Mouse (Mus musculus) lung, postnatal 0 days (tissue): ENCODE data around the gene Dpep2nb. TPM values are rescaled to one million over a fixed set of nuclear protein-coding genes. Genes with fewer than 3 reads are reported as not detected.
"Not testable (repeated sequence)": the region's sequence is repeated elsewhere in the genome, so short reads cannot be mapped to it uniquely, and the experiment has no call there.

Experiments used
- ATAC-seq: fragments of 200-750 bp; cut with Nextera tagmentation; 2 replicates; pipeline ENCODE4 v1.8.0; 2017; ENCODE audit warnings: moderate library complexity
- DNase-seq: peaks from one replicate; pipeline ENCODE4 v3.0.0-alpha.2; 2016; ENCODE audit warnings: low spot score
- H3K27ac ChIP-seq: fragments of 300-500 bp; sonication (generic); 2 replicates; pipeline ENCODE4 v1.5.1; 2014; ENCODE audit warnings: antibody characterized with exemption, mild to moderate bottlenecking, low read length, mixed read lengths
- H3K27me3 ChIP-seq: fragments of 300-500 bp; sonication (generic); replicated peaks from 2 replicates; pipeline ENCODE4 v1.6.1; 2014; ENCODE audit warnings: low read length, mixed read lengths; ENCODE audit not compliant: insufficient read depth
- H3K36me3 ChIP-seq: fragments of 300-500 bp; sonication (generic); 2 replicates; pipeline ENCODE4 v1.6.1; 2014; ENCODE audit warnings: low read length, mixed read lengths; ENCODE audit not compliant: insufficient read depth
- H3K4me1 ChIP-seq: fragments of 300-500 bp; sonication (generic); 2 replicates; pipeline ENCODE4 v1.6.1; 2014; ENCODE audit warnings: antibody characterized with exemption, low read depth, low read length, mixed read lengths; ENCODE audit not compliant: insufficient read depth
- H3K4me2 ChIP-seq: fragments of 300-500 bp; sonication (generic); replicated peaks from 2 replicates; pipeline ENCODE4 v1.6.1; 2014; ENCODE audit warnings: low read depth, mild to moderate bottlenecking, low read length, moderate library complexity, mixed read lengths
- H3K4me3 ChIP-seq: fragments of 300-500 bp; sonication (generic); 2 replicates; pipeline ENCODE4 v1.5.1; 2014; ENCODE audit warnings: low read depth, low read length
- H3K9ac ChIP-seq: fragments of 300-500 bp; sonication (generic); replicated peaks from 2 replicates; pipeline ENCODE4 v1.6.1; 2014; ENCODE audit warnings: low read depth, mild to moderate bottlenecking
- H3K9me3 ChIP-seq: fragments of 300-500 bp; sonication (generic); 2 replicates; pipeline ENCODE4 v1.6.1; 2016; ENCODE audit warnings: low read length, mixed read lengths
- CTCF ChIP-seq: IDR thresholded peaks from 2 replicates; pipeline ENCODE4 v1.5.1; 2016; ENCODE audit warnings: antibody characterized with exemption, mild to moderate bottlenecking
- EP300 ChIP-seq: IDR thresholded peaks from 2 replicates; pipeline ENCODE4 v1.6.1; 2016; ENCODE audit warnings: antibody characterized with exemption, mild to moderate bottlenecking, control low read depth
- WGBS: fragments of 180-500 bp; shearing (Covaris S2); extraction: QIAGEN DNeasy Blood & Tissue Kit; methylation state at CpG from one replicate; pipeline ENCODE4 v1.1.7; 2014; 5-methylcytosine and 5-hydroxymethylcytosine counted together
- polyA plus RNA-seq: library from polyadenylated mRNA; unstranded; fragments of >200 nt; fragmentation: Nextera tagmentation; extraction: Ambion mirVana; gene quantifications from 2 replicates; pipeline ENCODE4 v1.2.1, GENCODE M21; 2015

Gene Dpep2nb
- polyA plus RNA-seq, 1 experiment from 2014 or later: not detected

GRCm38 (mm10) chr8:106038721-106039120 is 32.9 kb upstream of the Dpep2nb start:
- H3K4me2 ChIP-seq: no peak overlapping the region
- WGBS: 73% methylated on average over 10 of the region's 10 CpGs
- H3K27ac ChIP-seq: no peak overlapping the region
- no peak overlapping the region for H3K4me3 ChIP-seq
- H3K27me3 ChIP-seq: no peaks in the 10 kb centered on the region
- peak; percentile 54 for DNase-seq
- TF ChIP-seq EP300 (0 out of 2 replicates have a peak, but pooled peaks have one; percentile 30), CTCF (no peak)
- no peak overlapping the region for H3K9ac ChIP-seq
- H3K9me3 ChIP-seq: no peaks in the 10 kb centered on the region
- ATAC-seq: peak; percentile 87
- H3K36me3 ChIP-seq: no peaks in the 10 kb centered on the region
- no peaks in the 10 kb centered on the region for H3K4me1 ChIP-seq

- H3K4me3 ChIP-seq: no peak overlapping the region
- H3K4me2 ChIP-seq: no peak overlapping the region
- H3K4me1 ChIP-seq: no peaks in the 10 kb centered on the region
- peak; percentile 79 for DNase-seq
- H3K9ac ChIP-seq: no peak overlapping the region
- peak; percentile 97 for TF ChIP-seq CTCF
- 0 out of 2 replicates have a peak, but pooled peaks have one; percentile 18 for TF ChIP-seq EP300
- 0 out of 2 replicates have a peak, but pooled peaks cover 4% of the 10 kb centered on the region for H3K36me3 ChIP-seq
- no peaks in the 10 kb centered on the region for H3K9me3 ChIP-seq
- no peak overlapping the region for H3K27ac ChIP-seq
- H3K27me3 ChIP-seq: no peaks in the 10 kb centered on the region
- peak; percentile 63 for ATAC-seq
Observed at GRCm38 (mm10) chr8:106022483-106022882, 16.7 kb upstream of the Dpep2nb start.

GRCm38 (mm10) chr8:106018039-106018438 is 12.3 kb upstream of the Dpep2nb start:
- no peak for ATAC-seq

GRCm38 (mm10) chr8:106017130-106017529 is 11.4 kb upstream of the Dpep2nb start:
- H3K4me3 ChIP-seq: no peak overlapping the region
- no peaks in the 10 kb centered on the region for H3K27me3 ChIP-seq
- H3K9ac ChIP-seq: no peak overlapping the region
- no peaks in the 10 kb centered on the region for H3K36me3 ChIP-seq
- no peak for ATAC-seq
- no peak overlapping the region for H3K27ac ChIP-seq
- WGBS: 78% methylated on average over 7 of the region's 7 CpGs
- no peaks in the 10 kb centered on the region for H3K9me3 ChIP-seq
- TF ChIP-seq CTCF (no peak), EP300 (no peak)
- no peaks in the 10 kb centered on the region for H3K4me1 ChIP-seq
- no peak overlapping the region for H3K4me2 ChIP-seq
- no peak for DNase-seq

More at GRCm38 (mm10) chr8:106018039-106018438, 12.3 kb upstream of the Dpep2nb start:
- Histone ChIP-seq H3K4me2 (no peak overlapping the region), H3K9ac (no peak overlapping the region), H3K36me3 (no peaks in the 10 kb centered on the region), H3K9me3 (no peaks in the 10 kb centered on the region), H3K27ac (no peak overlapping the region), H3K4me1 (no peaks in the 10 kb centered on the region), H3K4me3 (no peak overlapping the region), H3K27me3 (no peaks in the 10 kb centered on the region)
- WGBS: 90% methylated on average over 3 of the region's 3 CpGs
- no peak for TF ChIP-seq CTCF
- TF ChIP-seq EP300: no peak
- DNase-seq: no peak

GRCm38 (mm10) chr8:106016284-106016683 is 10.5 kb upstream of the Dpep2nb start:
- H3K4me3 ChIP-seq: no peak overlapping the region
- 88% methylated on average over 6 of the region's 6 CpGs for WGBS
- no peak overlapping the region for H3K9ac ChIP-seq
- no peaks in the 10 kb centered on the region for H3K9me3 ChIP-seq
- H3K4me1 ChIP-seq: peaks cover 6% of the 10 kb centered on the region; the same call in 1 of the 2 replicates
- H3K4me2 ChIP-seq: no peak overlapping the region
- ATAC-seq (no peak), DNase-seq (no peak)
- H3K36me3 ChIP-seq: no peaks in the 10 kb centered on the region
- no peaks in the 10 kb centered on the region for H3K27me3 ChIP-seq
- TF ChIP-seq EP300 (no peak), CTCF (no peak)
- no peak overlapping the region for H3K27ac ChIP-seq

- not testable (repeated sequence) for H3K4me1 ChIP-seq, H3K9ac ChIP-seq, H3K27me3 ChIP-seq, H3K9me3 ChIP-seq, ATAC-seq, H3K36me3 ChIP-seq, H3K27ac ChIP-seq, DNase-seq, H3K4me3 ChIP-seq
- WGBS: 70% methylated on average over 8 of the region's 8 CpGs
- peak overlapping the region; percentile 89 for H3K4me2 ChIP-seq
Observed at GRCm38 (mm10) chr8:106012203-106012602, 6.4 kb upstream of the Dpep2nb start.

GRCm38 (mm10) chr8:106011643-106011986 is 5.8 kb upstream of the Dpep2nb start, which contains the start of gene Ddx28:
Gene Ddx28 (minus strand): TSS chr8:106011882.
- ATAC-seq: no peak
- 2% methylated on average over 6 of the region's 6 CpGs for WGBS

More at GRCm38 (mm10) chr8:106011643-106011986, 5.8 kb upstream of the Dpep2nb start, which contains the start of gene Ddx28:
- Histone ChIP-seq H3K4me3 (peak within 1 kb of the TSS; percentile 70), H3K27ac (peak within 1 kb of the TSS; percentile 43), H3K27me3 (no peaks in the 10 kb centered on the region), H3K9me3 (no peaks in the 10 kb centered on the region), H3K36me3 (no peaks in the 10 kb centered on the region), H3K4me2 (peak within 1 kb of the TSS; percentile 89), H3K9ac (peak within 1 kb of the TSS; percentile 84), H3K4me1 (peaks cover 9% of the 10 kb centered on the region; the same call in 1 of the 2 replicates)
- no peak for DNase-seq
- TF ChIP-seq CTCF (no peak), EP300 (no peak)
